Mouse (Mus musculus): ENCODE measurements around the gene Izumo1r. TPM values are rescaled to one million over a fixed set of nuclear protein-coding genes. Genes with fewer than 3 reads are reported as not detected.

The Izumo1r gene
- total and polyA plus RNA-seq, 2 experiments from 2014 or later: not detected

GRCm38 (mm10) chr9:14918825-14919668 lies 15.3 kb upstream of the Izumo1r start:
- no peak for TF ChIP-seq EP300 (IDR thresholded peaks at IDR 0.05; ENCODE audit: low read depth)
- no peak for TF ChIP-seq CTCF (IDR thresholded peaks at IDR 0.05; ENCODE audit: low read depth)

GRCm38 (mm10) chr9:14917661-14918060 lies 13.9 kb upstream of the Izumo1r start:
- Histone ChIP-seq H3K4me1 (ENCODE audit: control insufficient read depth, insufficient read depth) (no peaks in the 10 kb centered on the region), H3K27ac (ENCODE audit: low read depth) (no peak overlapping the region), H3K4me2 (ENCODE audit: low read depth, low read length) (no peak overlapping the region), H3K9me3 (replicated peaks; ENCODE audit: control insufficient read depth, low read length) (no peaks in the 10 kb centered on the region), H3K27me3 (ENCODE audit: control insufficient read depth, insufficient read depth, low read length) (no peaks in the 10 kb centered on the region), H3K9ac (replicated peaks; ENCODE audit: low read depth, low read length) (no peak overlapping the region), H3K4me3 (ENCODE audit: low read depth, low read length) (no peak overlapping the region), H3K36me3 (replicated peaks; ENCODE audit: control insufficient read depth, insufficient read depth, low read length) (no peaks in the 10 kb centered on the region)
- no peak for TF ChIP-seq CTCF (IDR thresholded peaks at IDR 0.05; ENCODE audit: low read depth)
- no peak for TF ChIP-seq EP300 (IDR thresholded peaks at IDR 0.05; ENCODE audit: low read depth)
- no peak for DNase-seq (ENCODE audit: low spot score)
- ATAC-seq (ENCODE audit: insufficient read depth, low read depth): no peak
- WGBS: 96% methylated on average over 2 of the region's 2 CpGs

More at GRCm38 (mm10) chr9:14918825-14919668, 15.3 kb upstream of the Izumo1r start:
- Histone ChIP-seq H3K27ac (ENCODE audit: low read depth) (no peak overlapping the region), H3K9me3 (replicated peaks; ENCODE audit: control insufficient read depth, low read length) (no peaks in the 10 kb centered on the region), H3K4me3 (ENCODE audit: low read depth, low read length) (no peak overlapping the region), H3K4me1 (ENCODE audit: control insufficient read depth, insufficient read depth) (no peaks in the 10 kb centered on the region), H3K36me3 (replicated peaks; ENCODE audit: control insufficient read depth, insufficient read depth, low read length) (no peaks in the 10 kb centered on the region), H3K4me2 (ENCODE audit: low read depth, low read length) (no peak overlapping the region), H3K9ac (replicated peaks; ENCODE audit: low read depth, low read length) (no peak overlapping the region), H3K27me3 (ENCODE audit: control insufficient read depth, insufficient read depth, low read length) (no peaks in the 10 kb centered on the region)
- ATAC-seq (ENCODE audit: insufficient read depth, low read depth): no peak
- WGBS: 62% methylated on average over 5 of the region's 5 CpGs
- no peak for DNase-seq (ENCODE audit: low spot score)

DNA sequence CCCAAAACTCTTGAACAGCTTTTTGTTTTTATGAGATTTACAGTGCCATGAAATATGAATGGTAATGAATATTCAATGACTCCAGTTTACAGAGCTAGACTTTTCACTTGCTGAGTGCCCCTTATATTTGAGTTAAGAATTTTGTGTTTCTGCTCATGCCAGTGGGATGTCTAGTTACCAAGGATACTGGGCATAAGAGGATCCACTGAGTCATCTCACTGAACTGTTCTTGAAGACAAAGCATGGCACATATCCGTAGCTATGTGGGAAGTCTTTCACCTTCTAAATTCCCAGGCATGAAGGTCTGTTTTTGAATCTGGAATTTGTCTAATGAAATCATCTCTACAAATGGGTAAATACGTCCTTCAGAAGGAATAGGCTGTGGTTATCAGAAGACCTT lies 8.3 kb upstream of the Izumo1r start:
- Histone ChIP-seq H3K4me2 (ENCODE audit: low read depth, low read length) (no peak overlapping the region), H3K4me1 (ENCODE audit: control insufficient read depth, insufficient read depth) (no peaks in the 10 kb centered on the region; the same call in 1 of the 2 replicates)
- TF ChIP-seq CTCF (IDR thresholded peaks at IDR 0.05; ENCODE audit: low read depth): no peak
- TF ChIP-seq EP300 (IDR thresholded peaks at IDR 0.05; ENCODE audit: low read depth): no peak

GRCm38 (mm10) chr9:14909981-14910380 lies 6.2 kb upstream of the Izumo1r start:
- Histone ChIP-seq H3K36me3 (replicated peaks; ENCODE audit: control insufficient read depth, insufficient read depth, low read length) (no peaks in the 10 kb centered on the region), H3K4me3 (ENCODE audit: low read depth, low read length) (no peak overlapping the region), H3K27me3 (ENCODE audit: control insufficient read depth, insufficient read depth, low read length) (no peaks in the 10 kb centered on the region), H3K4me1 (ENCODE audit: control insufficient read depth, insufficient read depth) (peaks cover 7% of the 10 kb centered on the region), H3K9me3 (replicated peaks; ENCODE audit: control insufficient read depth, low read length) (no peaks in the 10 kb centered on the region), H3K4me2 (ENCODE audit: low read depth, low read length) (no peak overlapping the region), H3K9ac (replicated peaks; ENCODE audit: low read depth, low read length) (no peak overlapping the region), H3K27ac (ENCODE audit: low read depth) (no peak overlapping the region)
- ATAC-seq (ENCODE audit: insufficient read depth, low read depth) (no peak), DNase-seq (ENCODE audit: low spot score) (no peak)
- 67% methylated on average over 5 of the region's 5 CpGs for WGBS
- TF ChIP-seq EP300 (IDR thresholded peaks at IDR 0.05; ENCODE audit: low read depth) (no peak), CTCF (IDR thresholded peaks at IDR 0.05; ENCODE audit: low read depth) (no peak)

More for the DNA sequence above, 8.3 kb upstream of the Izumo1r start:
- WGBS: 56% methylated on average over 2 of the region's 2 CpGs
- no peaks in the 10 kb centered on the region for H3K9me3 ChIP-seq (replicated peaks; ENCODE audit: control insufficient read depth, low read length)
- ATAC-seq (ENCODE audit: insufficient read depth, low read depth) (no peak), DNase-seq (ENCODE audit: low spot score) (no peak)
- no peaks in the 10 kb centered on the region for H3K36me3 ChIP-seq (replicated peaks; ENCODE audit: control insufficient read depth, insufficient read depth, low read length)
- no peak overlapping the region for H3K9ac ChIP-seq (replicated peaks; ENCODE audit: low read depth, low read length)
- no peak overlapping the region for H3K27ac ChIP-seq (ENCODE audit: low read depth)
- H3K4me3 ChIP-seq (ENCODE audit: low read depth, low read length): no peak overlapping the region
- no peaks in the 10 kb centered on the region for H3K27me3 ChIP-seq (ENCODE audit: control insufficient read depth, insufficient read depth, low read length)

GRCm38 (mm10) chr9:14907816-14908415 lies 4.2 kb upstream of the Izumo1r start:
- DNase-seq (ENCODE audit: low spot score) (no peak), ATAC-seq (ENCODE audit: insufficient read depth, low read depth) (peak; percentile 39; the same call in 1 of the 2 replicates)
- Histone ChIP-seq H3K9me3 (replicated peaks; ENCODE audit: control insufficient read depth, low read length) (no peaks in the 10 kb centered on the region), H3K9ac (replicated peaks; ENCODE audit: low read depth, low read length) (no peak overlapping the region), H3K4me3 (ENCODE audit: low read depth, low read length) (no peak overlapping the region), H3K27ac (ENCODE audit: low read depth) (no peak overlapping the region), H3K4me1 (ENCODE audit: control insufficient read depth, insufficient read depth) (peaks cover 12% of the 10 kb centered on the region), H3K36me3 (replicated peaks; ENCODE audit: control insufficient read depth, insufficient read depth, low read length) (no peaks in the 10 kb centered on the region), H3K27me3 (ENCODE audit: control insufficient read depth, insufficient read depth, low read length) (0 out of 2 replicates have a peak, but pooled peaks cover 4% of the 10 kb centered on the region), H3K4me2 (ENCODE audit: low read depth, low read length) (no peak overlapping the region)
- no peak for TF ChIP-seq CTCF (IDR thresholded peaks at IDR 0.05; ENCODE audit: low read depth)
- TF ChIP-seq EP300 (IDR thresholded peaks at IDR 0.05; ENCODE audit: low read depth): no peak
- 32% methylated on average over 7 of the region's 7 CpGs for WGBS
